Mouse (Mus musculus) bone marrow macrophage, adult 2 months (primary cell): ENCODE measurements around the gene Srcin1. TPM values are rescaled to one million over a fixed set of nuclear protein-coding genes. Genes with fewer than 3 reads are reported as not detected.

Experiments used
- H3K27ac ChIP-seq: 2 replicates; pipeline ENCODE4 v1.5.1; 2012; ENCODE audit warnings: low read depth, low read length; ENCODE audit not compliant: insufficient read depth
- H3K4me1 ChIP-seq: 2 replicates; pipeline ENCODE4 v1.6.1; 2012; ENCODE audit warnings: low read length; ENCODE audit not compliant: control insufficient read depth, insufficient read depth
- H3K4me3 ChIP-seq: 2 replicates; pipeline ENCODE4 v1.5.1; 2012; ENCODE audit warnings: mild to moderate bottlenecking, low read length, moderate library complexity; ENCODE audit not compliant: insufficient read depth
- CTCF ChIP-seq: IDR thresholded peaks from 2 replicates; pipeline ENCODE4 v1.5.1; 2012; ENCODE audit warnings: low read depth, mild to moderate bottlenecking, low read length, moderate library complexity
- POLR2A ChIP-seq: IDR thresholded peaks from 2 replicates; pipeline ENCODE4 v1.6.1; 2012; ENCODE audit warnings: mild to moderate bottlenecking, low read depth, low read length, borderline replicate concordance
- polyA plus RNA-seq: library from polyadenylated mRNA; stranded (reverse); fragments of >200 nt; gene quantifications from 2 replicates; pipeline ENCODE4 v1.2.4, GENCODE M21; 2012; ENCODE audit not compliant: missing spikeins, insufficient read depth, insufficient read length

Gene Srcin1
- polyA plus RNA-seq, 1 experiment: not detected

- H3K4me1 ChIP-seq: no peaks in the 10 kb centered on the region
- TF ChIP-seq CTCF (no peak), POLR2A (no peak)
- H3K4me3 ChIP-seq: no peak overlapping the region
- H3K27ac ChIP-seq: no peak overlapping the region
These were observed 3.3 kb upstream of the Srcin1 start for GRCm38 (mm10) chr11:97579088-97579857.

DNA sequence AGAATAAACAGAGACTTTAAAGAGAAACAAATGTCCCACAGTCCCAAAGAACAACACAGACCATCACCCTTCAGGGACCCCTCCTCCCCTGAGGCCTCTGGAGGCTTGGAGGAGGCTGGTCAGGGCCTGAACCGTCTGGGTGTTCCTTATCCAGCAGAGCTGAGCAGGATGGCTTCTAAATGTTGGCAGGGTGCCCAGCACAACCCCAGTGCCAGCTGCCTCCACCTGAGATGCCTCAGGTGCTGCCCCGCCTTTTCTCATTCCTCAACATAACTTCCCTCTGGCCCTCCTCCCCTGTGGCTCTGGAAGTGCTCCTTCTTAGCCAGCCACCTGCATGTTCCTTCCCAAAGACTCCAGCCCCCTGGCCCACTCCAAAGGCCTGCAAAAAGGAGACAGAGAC, 2.3 kb upstream of the Srcin1 start:
- Histone ChIP-seq H3K4me3 (no peak overlapping the region), H3K27ac (no peak overlapping the region), H3K4me1 (no peaks in the 10 kb centered on the region)
- TF ChIP-seq CTCF: no peak
- no peak for TF ChIP-seq POLR2A

GRCm38 (mm10) chr11:97575638-97576037, 348 bp downstream of the Srcin1 start:
- peak overlapping the region; percentile 56 for H3K4me3 ChIP-seq
- H3K27ac ChIP-seq: no peak overlapping the region
- TF ChIP-seq CTCF (peak; percentile 69), POLR2A (no peak)
- no peaks in the 10 kb centered on the region for H3K4me1 ChIP-seq

- Histone ChIP-seq H3K4me3 (peak overlapping the region; percentile 56), H3K27ac (no peak overlapping the region), H3K4me1 (no peaks in the 10 kb centered on the region)
- no peak for TF ChIP-seq CTCF
- no peak for TF ChIP-seq POLR2A
These were observed 911 bp downstream of the Srcin1 start for GRCm38 (mm10) chr11:97575075-97575474.

- Histone ChIP-seq H3K27ac (no peak overlapping the region), H3K4me1 (no peaks in the 10 kb centered on the region), H3K4me3 (peak overlapping the region; percentile 56; the same call in 1 of the 2 replicates)
- TF ChIP-seq POLR2A (no peak), CTCF (no peak)
These were observed 1.4 kb downstream of the Srcin1 start for GRCm38 (mm10) chr11:97574551-97575051.

DNA sequence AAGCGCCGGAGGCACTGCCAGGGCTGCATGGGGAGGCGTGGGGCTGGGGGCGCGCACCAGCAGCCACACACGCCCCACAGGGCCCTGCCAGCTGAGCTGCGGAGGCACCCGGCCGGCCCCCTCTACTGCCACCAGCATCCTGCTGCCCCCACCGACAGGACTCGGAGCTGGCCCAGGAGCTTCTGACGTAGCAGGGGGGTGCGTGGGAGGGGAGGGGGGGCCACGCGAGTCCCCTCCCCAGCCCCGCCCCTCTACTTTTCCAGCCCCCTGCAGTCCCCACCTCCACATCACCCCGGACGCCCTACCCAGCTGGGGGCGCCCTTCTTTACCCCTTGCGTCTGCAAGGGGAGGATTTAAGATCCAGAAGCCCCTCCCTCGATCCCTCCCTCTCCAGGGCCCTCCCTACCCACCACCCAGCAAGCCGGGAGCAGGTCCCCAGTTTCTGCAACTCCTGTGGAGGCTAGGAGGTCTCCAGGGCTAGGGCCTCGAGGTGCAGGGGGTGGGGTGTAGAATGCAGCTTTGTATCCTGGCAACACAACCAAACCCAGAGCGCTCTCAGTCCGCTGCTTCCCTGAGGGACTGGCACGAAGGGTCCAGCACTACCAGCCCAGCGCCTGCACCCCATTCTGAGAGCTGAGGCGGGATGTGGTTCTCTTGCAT, 2.0 kb downstream of the Srcin1 start:
- H3K27ac ChIP-seq: no peak overlapping the region
- H3K4me3 ChIP-seq: no peak overlapping the region
- no peaks in the 10 kb centered on the region for H3K4me1 ChIP-seq
- no peak for TF ChIP-seq CTCF
- TF ChIP-seq POLR2A: no peak

DNA sequence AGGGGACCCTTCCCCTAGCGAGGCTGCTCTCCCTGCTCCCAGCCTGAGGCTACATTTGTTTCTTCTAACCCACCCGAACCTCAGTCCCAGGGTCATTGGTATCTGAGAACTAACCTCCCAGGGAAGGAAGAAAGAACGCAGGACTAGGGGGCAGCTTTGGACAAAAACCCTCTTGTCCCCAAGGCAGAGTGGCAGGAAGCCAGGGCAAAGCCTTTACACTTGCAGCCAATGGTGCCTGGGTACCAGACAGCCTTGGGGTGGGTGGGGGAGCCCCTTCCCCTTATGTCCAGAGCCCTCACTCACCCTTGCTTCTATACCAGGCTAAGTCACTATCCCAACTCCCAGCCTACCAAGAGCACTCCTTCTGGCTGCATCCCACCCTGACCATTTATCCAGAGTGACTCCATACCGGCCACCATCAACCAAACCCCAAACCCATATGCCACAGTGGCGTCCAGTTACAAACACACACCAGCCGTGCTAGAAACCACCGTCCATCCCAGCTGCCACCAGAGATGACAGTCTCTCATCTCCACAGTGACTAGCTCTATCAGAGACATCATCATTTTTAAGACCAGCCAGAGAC, 3.0 kb downstream of the Srcin1 start:
- TF ChIP-seq CTCF (no peak), POLR2A (no peak)

DNA sequence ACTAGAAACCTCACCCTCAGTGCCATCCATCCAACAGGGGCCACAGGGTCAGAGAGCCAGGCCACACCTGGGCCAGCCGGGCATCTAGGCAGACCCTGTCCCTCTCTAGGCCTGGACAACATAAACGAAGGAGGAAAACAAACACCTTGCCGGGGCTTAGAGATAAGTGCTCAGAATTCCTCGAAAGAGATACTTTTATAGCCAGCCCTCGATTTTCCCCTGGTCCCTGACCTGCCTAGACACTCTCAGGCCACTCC, 4.0 kb downstream of the Srcin1 start:
- TF ChIP-seq CTCF: no peak
- no peak for TF ChIP-seq POLR2A
- Histone ChIP-seq H3K4me3 (no peak overlapping the region), H3K27ac (no peak overlapping the region), H3K4me1 (no peaks in the 10 kb centered on the region)

More for the DNA sequence above, 3.0 kb downstream of the Srcin1 start:
- H3K27ac ChIP-seq: no peak overlapping the region
- no peak overlapping the region for H3K4me3 ChIP-seq
- no peaks in the 10 kb centered on the region for H3K4me1 ChIP-seq

DNA sequence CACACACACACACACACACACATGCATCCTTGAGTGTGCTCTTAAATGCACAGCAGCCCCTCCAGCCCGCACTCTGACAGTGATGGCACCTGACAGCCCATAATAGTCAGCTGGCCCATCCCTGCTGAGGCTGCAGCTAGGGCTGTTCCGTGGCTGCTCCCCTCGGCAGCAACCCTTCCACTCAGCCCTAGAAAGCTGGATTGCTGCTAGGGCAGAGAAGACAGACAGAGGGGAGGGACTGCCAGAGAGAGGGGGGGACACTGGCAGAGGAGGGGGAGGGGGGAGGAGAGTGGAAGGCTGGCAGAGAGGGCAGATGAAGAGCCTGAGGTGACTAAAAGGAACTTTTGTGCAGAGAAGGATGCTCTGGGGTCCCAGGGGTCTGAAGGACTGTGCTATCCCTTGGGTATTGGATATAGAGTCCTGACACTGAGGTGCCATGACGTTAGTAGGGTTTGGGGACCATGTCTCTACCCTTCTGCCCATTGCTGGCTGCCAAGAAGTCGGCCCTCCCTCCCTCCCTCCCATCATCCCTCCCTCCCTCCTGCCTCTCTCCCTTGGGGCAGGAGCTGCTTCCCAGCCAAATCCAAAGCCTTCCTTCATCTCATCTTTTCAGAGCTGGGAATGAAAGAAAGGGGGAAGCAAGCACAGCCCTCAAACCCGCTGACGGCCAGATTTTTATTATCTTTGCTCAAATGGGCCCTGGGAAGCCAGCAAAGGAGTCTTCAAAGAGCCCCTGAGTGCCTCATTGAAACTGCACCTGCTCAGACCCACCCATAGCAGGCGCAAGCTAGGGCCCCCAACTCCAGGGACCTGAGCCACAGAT, 4.5 kb downstream of the Srcin1 start:
- H3K27ac ChIP-seq: no peak overlapping the region
- no peak overlapping the region for H3K4me3 ChIP-seq
- no peaks in the 10 kb centered on the region for H3K4me1 ChIP-seq
- TF ChIP-seq CTCF: no peak
- TF ChIP-seq POLR2A: no peak

- no peak overlapping the region for H3K27ac ChIP-seq
- TF ChIP-seq POLR2A (no peak), CTCF (no peak)
- no peak overlapping the region for H3K4me3 ChIP-seq
- no peaks in the 10 kb centered on the region for H3K4me1 ChIP-seq
These were observed 5.4 kb downstream of the Srcin1 start for GRCm38 (mm10) chr11:97570493-97571137.
